Mouse (Mus musculus) cerebellum, adult 9-10 months (tissue): ENCODE results near the gene Pnp.
"Not testable (repeated sequence)": the region's sequence is repeated elsewhere in the genome, so short reads cannot be mapped to it uniquely, and the experiment has no call there.

Source experiments
- DNase-seq: peaks from one replicate; pipeline ENCODE4 v3.0.0; 2022

The Pnp gene

GRCm38 (mm10) chr14:50930754-50931492, at the start of gene Pnp, which contains the start of gene Pip4p1:
Gene Pnp, plus strand, starts transcription at chr14:50931082.
Gene Pip4p1, minus strand, starts transcription at chr14:50930856.
- DNase-seq, result peak; percentile 100

- peak; percentile 20 for DNase-seq
Measured at GRCm38 (mm10) chr14:50891621-50892020, 39.3 kb upstream of the Pnp start.

DNA sequence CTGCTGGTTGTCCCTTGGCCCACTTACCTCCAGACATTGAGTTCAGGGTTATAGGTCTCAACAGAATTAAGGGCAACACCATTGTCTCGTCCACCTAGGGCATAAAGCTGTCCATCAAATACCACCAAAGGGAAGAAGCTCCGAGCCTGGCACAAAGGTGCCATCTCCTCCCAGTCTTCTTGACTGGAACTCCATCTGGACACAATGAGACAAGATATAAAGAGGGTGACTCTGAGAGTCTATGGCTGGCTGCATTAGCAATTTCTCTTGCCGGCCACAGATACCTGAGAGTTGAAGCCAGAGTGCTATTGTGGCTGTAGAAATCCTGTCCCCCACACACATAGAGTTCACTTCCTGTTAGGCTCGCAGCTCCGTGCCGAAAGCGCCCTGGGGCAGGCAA, 38.8 kb upstream of the Pnp start:
- DNase-seq, result no peak

- peak; percentile 52 for DNase-seq
Measured at GRCm38 (mm10) chr14:50892541-50893459, 38.1 kb upstream of the Pnp start.

- peak; percentile 57 for DNase-seq
Measured at GRCm38 (mm10) chr14:50895407-50895806, 35.5 kb upstream of the Pnp start.

DNA sequence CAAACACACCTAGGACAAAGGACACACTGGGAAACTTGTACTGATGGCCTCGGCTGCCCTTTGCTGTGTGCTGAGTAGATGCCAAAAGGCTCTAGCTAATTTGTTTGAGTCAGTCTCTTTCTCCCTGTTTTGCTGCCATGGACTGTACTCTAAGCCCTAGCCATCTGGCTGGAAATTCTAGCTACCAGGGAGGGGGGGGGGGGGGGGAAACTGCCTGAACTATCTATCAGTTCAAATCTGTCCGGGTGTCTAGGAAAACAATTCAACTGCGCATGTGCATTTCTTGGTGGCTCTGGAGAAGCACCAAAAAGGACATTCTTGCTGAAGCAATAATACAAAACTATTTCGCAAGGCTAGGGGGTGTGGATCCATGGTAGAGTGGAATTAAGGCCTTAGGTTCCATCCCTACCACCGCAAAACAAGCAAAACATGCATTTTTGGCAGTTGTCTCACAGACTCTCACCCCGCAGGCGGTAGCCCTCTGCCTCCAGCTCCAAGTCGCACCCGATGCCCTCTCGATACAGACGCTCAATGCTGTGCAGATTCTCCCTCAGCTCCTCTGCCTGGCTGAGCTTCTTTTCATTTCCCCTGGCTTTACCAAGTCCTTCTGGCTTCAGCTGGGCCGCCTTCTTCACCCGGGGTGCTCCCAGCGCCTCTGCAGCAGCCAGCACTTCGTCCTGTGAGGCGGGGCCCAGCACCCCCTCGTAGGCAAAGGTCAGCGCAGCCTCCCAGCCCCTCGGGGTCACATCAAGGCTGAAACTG, 34.7 kb upstream of the Pnp start:
- DNase-seq, result peak; percentile 92

DNA sequence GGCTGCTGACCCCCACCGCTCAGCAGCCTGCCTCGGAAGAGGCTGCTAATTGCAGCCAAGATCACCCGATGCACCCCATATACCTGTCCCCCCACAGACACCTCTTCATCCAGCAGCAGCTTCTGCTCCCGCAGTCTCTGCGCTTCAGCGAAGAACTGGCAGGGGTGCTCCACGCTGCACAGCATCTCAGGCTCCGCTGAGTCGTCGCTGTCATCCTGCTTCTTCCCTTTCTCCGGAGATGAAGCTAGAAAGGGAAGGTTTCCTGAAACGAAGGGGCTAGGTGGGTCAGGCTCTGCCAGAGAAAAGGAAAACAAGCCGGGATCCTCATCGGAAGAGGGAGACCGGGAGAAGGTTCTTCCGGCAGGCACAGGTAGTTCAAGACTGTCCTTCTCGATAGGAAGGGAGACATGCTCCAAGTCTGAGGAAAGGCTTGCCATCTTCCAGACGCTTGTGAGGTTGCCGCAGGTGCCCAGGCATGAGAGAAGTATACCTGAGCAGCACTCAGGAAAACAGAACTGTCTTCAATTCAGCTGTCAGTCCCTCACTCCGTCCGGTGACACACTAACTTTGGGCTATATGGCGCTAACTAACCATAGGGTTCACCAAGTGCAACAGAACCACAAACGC, 34.0 kb upstream of the Pnp start:
- peak; percentile 70 for DNase-seq

DNA sequence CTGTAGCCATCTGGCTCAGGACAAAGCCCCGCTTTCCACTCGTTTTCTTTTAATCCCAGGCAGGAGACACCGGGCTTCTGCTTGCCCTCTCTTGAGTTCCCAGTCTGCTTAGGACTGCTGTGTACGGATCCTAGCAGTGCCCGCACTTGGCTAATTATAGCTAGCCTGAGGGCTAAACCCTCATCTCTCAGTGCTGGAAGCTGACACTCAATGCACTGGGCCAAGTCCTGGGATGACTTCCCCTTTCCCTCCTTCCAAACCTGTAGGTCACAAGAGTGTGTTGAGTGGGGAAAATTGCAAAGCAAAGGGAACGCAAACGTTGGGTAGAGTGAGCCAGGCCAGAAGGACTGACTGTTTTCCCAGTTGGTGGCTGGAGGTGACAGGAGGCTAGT, 33.5 kb upstream of the Pnp start, which contains the start of gene Klhl33:
Klhl33 (minus strand) TSS at position 134 of the 392 bp plus-strand sequence.
- peak; percentile 71 for DNase-seq

DNA sequence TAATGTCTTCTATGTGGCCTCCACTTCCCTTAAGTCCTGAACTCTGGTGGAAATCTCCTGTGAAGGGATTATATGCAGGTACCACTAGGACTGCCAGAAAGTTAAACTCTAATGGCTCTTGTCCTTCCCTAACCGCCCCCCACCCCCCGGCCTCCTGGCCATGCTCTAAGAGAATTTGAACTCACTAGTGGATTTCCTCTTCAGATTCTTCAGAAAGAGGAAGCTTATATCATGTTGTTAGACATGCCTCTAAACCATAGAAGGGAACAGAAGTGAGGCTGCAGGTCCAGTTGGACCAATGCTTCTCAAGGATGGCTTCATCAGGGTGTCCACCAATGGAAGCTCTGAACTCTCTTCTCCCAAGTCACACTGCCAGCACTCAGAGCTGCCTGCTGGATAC, 32.9 kb upstream of the Pnp start:
- not testable (repeated sequence) for DNase-seq

DNA sequence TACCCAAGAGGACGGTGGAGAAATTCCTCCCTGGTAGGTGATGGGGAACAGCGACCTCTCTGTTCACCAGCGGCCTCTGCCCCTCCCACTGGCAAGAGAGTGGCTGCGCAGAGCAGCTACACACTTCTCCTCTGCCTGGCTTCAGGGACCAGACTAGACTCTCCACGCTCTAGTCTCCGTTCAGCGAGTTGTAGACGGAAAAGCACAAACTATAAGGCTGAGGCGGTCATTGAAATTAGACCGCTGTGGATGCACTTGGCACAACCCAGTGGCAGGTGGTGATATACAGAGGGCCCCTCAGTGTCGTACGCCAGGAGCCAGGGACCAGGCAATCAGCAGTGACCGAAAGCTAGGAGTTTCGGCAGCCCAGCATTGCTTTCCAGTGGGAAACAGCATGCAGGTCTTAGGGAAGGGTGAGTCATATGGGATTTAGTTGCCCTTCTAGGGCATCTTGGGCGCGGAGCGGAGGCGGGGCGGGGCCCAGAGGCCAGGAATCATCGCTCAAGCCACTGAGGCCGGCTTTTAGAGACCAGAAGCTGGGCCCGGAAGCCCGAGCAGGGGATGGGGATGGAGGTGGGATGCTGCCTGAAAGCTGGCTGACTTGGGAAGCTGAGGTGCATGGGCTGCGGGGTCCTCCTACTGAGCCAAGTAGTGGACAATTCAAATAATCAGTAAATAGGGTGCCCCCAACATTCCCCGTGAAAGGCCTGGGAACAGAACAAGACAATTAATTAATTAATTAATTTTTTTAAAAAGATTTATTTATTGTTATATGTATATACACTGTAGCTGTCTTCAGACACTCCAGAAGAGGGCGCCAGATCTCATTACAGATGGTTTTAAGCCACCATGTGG, 26.7 kb upstream of the Pnp start:
- peak; percentile 75 for DNase-seq

- DNase-seq, result no peak
Measured at GRCm38 (mm10) chr14:50904828-50905129, 26.1 kb upstream of the Pnp start.

DNA sequence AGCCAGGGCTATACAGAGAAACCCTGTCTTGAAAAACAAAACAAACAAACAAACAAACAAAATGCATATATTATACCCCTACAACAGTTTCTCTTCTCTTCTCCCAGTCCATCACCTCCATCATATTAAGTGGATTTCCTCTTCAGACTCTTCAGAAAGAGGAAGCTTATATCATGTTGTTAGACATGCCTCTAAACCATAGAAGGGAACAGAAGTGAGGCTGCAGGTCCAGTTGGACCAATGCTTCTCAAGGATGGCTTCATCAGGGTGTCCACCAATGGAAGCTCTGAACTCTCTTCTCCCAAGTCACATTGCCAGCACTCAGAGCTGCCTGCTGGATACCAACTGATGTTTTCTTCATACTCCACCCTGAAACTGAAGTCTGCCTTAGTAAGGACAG, 25.6 kb upstream of the Pnp start:
- not testable (repeated sequence) for DNase-seq

- no peak for DNase-seq
Measured at GRCm38 (mm10) chr14:50908126-50908525, 22.8 kb upstream of the Pnp start.

DNA sequence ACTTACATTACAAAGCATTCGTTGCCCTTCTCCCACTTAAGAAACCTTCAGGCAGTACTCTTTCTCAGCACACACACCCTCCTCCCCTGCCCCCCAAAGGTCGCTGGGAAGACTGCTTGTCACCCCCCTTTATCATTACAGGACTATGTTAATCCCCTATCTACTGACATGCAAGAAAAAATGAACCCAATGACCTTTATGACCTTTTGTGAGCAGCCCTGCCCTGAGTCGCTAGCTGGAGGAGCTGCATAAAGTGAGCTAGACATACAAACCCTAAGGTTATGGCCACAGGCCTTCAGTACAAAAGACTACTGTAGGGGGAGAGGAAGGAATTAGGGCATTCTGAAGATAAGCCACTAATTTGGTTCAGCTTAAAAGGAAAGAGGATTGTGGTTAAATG, 19.5 kb upstream of the Pnp start:
- DNase-seq, result no peak

DNA sequence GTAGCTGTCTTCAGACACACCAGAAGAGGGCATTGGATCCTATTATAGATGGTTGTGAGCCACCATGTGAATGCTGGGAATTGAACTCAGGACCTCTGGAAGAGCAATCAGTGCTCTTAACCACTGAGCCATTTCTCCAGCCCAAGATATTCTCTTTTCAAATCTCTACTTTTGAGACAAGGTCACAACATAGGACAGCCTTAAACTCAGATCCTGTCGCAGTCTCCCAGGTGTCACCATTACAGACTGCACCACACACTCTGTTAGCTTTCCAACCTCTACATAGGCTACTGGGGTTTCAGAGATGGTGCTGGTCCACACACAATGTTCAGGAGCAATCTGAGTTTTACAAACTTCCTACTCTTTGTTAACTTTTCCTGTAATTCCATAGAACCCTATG, 7.4 kb upstream of the Pnp start:
- DNase-seq, result not testable (repeated sequence)

DNA sequence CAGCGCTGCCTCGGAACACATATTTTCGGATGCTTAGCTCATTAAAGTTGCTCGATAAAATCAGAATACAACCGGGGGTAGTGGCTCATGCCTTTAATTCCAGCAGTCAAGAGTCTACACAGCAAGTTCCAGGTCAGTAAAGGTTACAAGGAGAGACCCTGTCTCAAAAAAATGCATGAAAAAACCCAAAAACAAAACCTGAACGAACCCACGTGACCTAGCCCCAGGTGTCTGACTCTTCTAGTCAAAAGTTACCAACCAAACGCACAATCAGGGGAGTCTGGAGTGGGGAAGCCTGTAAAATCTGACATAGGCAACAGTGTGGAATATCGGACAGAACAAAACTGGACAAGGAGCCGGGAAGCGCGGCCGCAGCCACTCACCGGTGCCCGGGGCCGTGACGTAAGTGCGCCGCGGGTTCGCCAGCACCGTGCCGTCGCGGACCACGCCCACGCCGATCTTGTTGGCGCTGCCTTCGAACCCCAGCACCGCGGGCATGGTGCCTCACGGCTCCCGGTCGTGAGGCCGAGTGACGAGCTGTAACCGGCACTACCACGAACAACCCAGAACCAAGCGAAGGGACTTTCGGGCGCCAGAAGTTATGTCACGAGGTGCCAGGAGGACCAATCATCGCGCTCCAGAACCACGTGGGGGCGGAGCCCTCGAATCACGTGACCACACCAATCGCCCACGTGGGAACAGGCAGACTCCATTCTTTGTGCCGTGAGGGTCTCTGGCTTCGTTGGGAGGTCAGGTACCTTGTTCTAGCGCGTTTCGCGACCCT, 6.4 kb upstream of the Pnp start, which contains the start of the genes Osgep and Apex1:
Osgep (minus strand) TSS at position 613 of the 784 bp plus-strand sequence.
Apex1 (plus strand) TSS at position 688 of the 784 bp plus-strand sequence.
- peak; percentile 98 for DNase-seq

GRCm38 (mm10) chr14:50925111-50925920, 5.6 kb upstream of the Pnp start:
- peak; percentile 48 for DNase-seq

DNA sequence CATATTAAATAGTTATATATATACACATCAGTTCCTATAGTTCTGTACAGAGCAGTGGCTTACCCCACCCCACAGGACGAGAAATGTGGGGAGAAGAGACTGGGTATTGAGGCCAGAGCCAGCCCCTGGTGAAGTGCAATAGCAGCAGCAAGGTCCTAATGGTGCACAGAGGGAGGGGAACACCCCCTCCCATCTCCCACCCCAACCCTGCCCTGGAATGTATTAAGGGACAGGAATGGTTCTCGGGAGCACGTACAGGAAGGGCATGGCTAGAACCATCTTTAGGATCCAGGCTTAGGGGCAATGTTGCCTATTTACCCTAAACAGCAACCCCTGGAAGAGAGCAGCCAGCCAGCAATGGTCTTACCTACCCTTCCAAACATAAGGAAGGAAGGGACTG, 3.5 kb upstream of the Pnp start:
- DNase-seq, result no peak

GRCm38 (mm10) chr14:50929951-50930350, 931 bp upstream of the Pnp start:
- DNase-seq, result no peak

- DNase-seq, result peak; percentile 86
Measured at GRCm38 (mm10) chr14:50930377-50930753, 517 bp upstream of the Pnp start.
